16 mouse cellular contexts compared by ENCODE assay signal in the genomic region with DNA sequence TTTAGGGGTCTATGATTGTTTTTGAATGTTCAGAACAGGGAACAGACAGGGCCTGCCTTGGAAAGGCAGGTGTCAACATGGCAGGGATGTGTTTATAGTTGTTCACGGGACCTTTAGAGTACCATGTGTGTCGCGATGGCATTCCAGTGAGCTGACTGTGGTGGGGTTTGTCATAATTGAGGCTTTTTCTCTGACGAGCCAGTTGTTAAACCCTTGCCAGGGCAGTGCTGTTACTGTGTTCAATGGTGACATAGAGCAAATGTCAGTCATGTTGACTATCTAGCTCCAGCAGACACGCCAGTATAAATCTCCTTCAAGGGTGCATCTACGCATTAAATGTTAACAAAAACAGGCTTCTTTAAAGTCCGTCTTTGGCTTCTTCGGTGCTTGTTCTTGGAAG. TPM values are rescaled to one million over a fixed set of nuclear protein-coding genes. Genes with fewer than 3 reads are reported as not detected.
DNase-seq lines count a peak whose midpoint lies in the region; ATAC-seq and TF ChIP-seq lines count a peak whose summit lies in the region.
"Had no signal": no experiment of that assay in that cellular context is flagged by ENCODE, and none has a peak within 500 bp of the region (broad histone marks: within the 10 kb centered on the region; RNA-seq: fewer than 3 reads in every experiment).

No protein-coding gene starts in this region.

- no peaks in the 10 kb centered on the region for H3K27me3 ChIP-seq in heart, adult 2 months (ENCODE audit: control insufficient read depth, insufficient read depth, low read length)
- H3K27me3 ChIP-seq in limb, embryonic 15.5 days: no peaks in the 10 kb centered on the region
- H3K27me3 ChIP-seq: liver, embryonic 15.5 days had no signal

- no peak overlapping the region for H3K4me3 ChIP-seq in heart, adult 2 months
- H3K4me3 ChIP-seq in brown adipose tissue, adult 24 weeks (ENCODE audit: insufficient read depth, low read depth, low read length): no peak overlapping the region
- no peak overlapping the region for H3K4me3 ChIP-seq in limb, embryonic 15.5 days
- H3K4me3 ChIP-seq: liver, embryonic 15.5 days had no signal

- no peak for TF ChIP-seq POLR2A in heart, adult 2 months (IDR thresholded peaks at IDR 0.05; ENCODE audit: insufficient read depth, low read depth, low read length)

- intact Hi-C loops in heart, adult 2 months (cut with DNase I): no loop called here
- intact Hi-C loops in heart, postnatal 25 days (cut with DNase I): no loop called here

- H3K9ac ChIP-seq in heart, adult 2 months (ENCODE audit: low read depth, low read length): no peak overlapping the region
- H3K9ac ChIP-seq in limb, embryonic 15.5 days: no peak overlapping the region
- H3K9ac ChIP-seq: liver, embryonic 15.5 days had no signal

- 34% methylated on average over 8 of the region's 8 CpGs for WGBS in heart, adult 2 months
- 35% methylated on average over 8 of the region's 8 CpGs for WGBS in limb, embryonic 15.5 days

- no peak for TF ChIP-seq EP300 in heart, adult 2 months (IDR thresholded peaks at IDR 0.05; ENCODE audit: insufficient read depth, low read depth, low read length)

- H3K27ac ChIP-seq in heart, adult 2 months: peak overlapping the region; percentile 56
- peak overlapping the region; percentile 55; the same call in 1 of the 2 replicates for H3K27ac ChIP-seq in brown adipose tissue, adult 24 weeks (replicated peaks; ENCODE audit: low read depth, low read length)
- 0 out of 2 replicates have a peak overlapping the region, but pooled peaks have one; percentile 11 for H3K27ac ChIP-seq in limb, embryonic 15.5 days
- H3K27ac ChIP-seq: liver, embryonic 15.5 days had no signal

- DNase-seq in heart, adult 2 months: peak; percentile 18 to 30
- no peak for DNase-seq in heart, postnatal 25 days (ENCODE audit: low spot score)
- peak; percentile 23 to 24 for DNase-seq in heart, adult 9 months (ENCODE audit: low spot score in 2 of 2)
- no peak for DNase-seq in adrenal gland, postnatal 14 days
- DNase-seq in lung, postnatal 4 days: no peak
- DNase-seq: cerebellum, postnatal 10 days; kidney, adult 8-10 months; kidney, postnatal 36 days; lung, postnatal 10 days had no signal

- no peak overlapping the region for H3K4me2 ChIP-seq in limb, embryonic 15.5 days
- H3K4me2 ChIP-seq: liver, embryonic 15.5 days had no signal

- no peak for TF ChIP-seq CTCF in heart, adult 2 months (IDR thresholded peaks at IDR 0.05)

- H3K9me3 ChIP-seq in limb, embryonic 15.5 days: no peaks in the 10 kb centered on the region
- H3K9me3 ChIP-seq: liver, embryonic 15.5 days had no signal

- ATAC-seq in limb, embryonic 15.5 days (ENCODE audit: insufficient number of reproducible peaks, low FRiP score, low TSS enrichment, low read depth): no peak

- H3K36me3 ChIP-seq in heart, adult 2 months (ENCODE audit: control insufficient read depth, insufficient read depth, low read length): no peaks in the 10 kb centered on the region
- H3K36me3 ChIP-seq in limb, embryonic 15.5 days: no peaks in the 10 kb centered on the region
- H3K36me3 ChIP-seq: liver, embryonic 15.5 days had no signal

- no peaks in the 10 kb centered on the region for H3K79me2 ChIP-seq in heart, adult 2 months (replicated peaks; ENCODE audit: control insufficient read depth, insufficient read depth, low read length)

- peaks cover 7% of the 10 kb centered on the region for H3K4me1 ChIP-seq in heart, adult 2 months (ENCODE audit: control insufficient read depth, insufficient read depth, low read length)
- H3K4me1 ChIP-seq in brown adipose tissue, adult 24 weeks (ENCODE audit: control insufficient read depth, insufficient read depth, insufficient read length, low read length): peaks cover 9% of the 10 kb centered on the region
- peaks cover 21% of the 10 kb centered on the region for H3K4me1 ChIP-seq in limb, embryonic 15.5 days
- H3K4me1 ChIP-seq: liver, embryonic 15.5 days had no signal

RNA-seq across cellular contexts. Expression of a gene that starts 31.5 kb away (rescaled TPM):
- total RNA-seq in heart, adult 2 months (2021): not detected
- not detected in 2 replicates for polyA plus RNA-seq in heart, adult 2 months (2012; rRNA removed)
- total RNA-seq in heart, postnatal 25 days (2021): not detected
- polyA plus RNA-seq in brown adipose tissue, adult 24 weeks (2012; ENCODE audit: insufficient read depth, insufficient read length, missing spikeins): not detected in 2 replicates
- polyA plus RNA-seq in limb, embryonic 15.5 days (2015; fragmentation: Nextera tagmentation; extraction: Ambion mirVana): not detected in 2 replicates
- total RNA-seq in adrenal gland, postnatal 14 days (2021): not detected in 2 replicates
- total RNA-seq: adrenal gland, adult 18-20 months; megakaryocyte-erythroid progenitor cell, adult 5-6 weeks had no signal
- polyA plus RNA-seq: C2C12; gonadal fat pad, adult 2 months had no signal

Comparison
In these comparisons a context has a peak if more than half of its experiments do, and no peak if none do; other contexts are left out.
1. DNase-seq: peak in heart, adult 2 months (2 of 2) and heart, adult 9 months (2 of 2); none in heart, postnatal 25 days (single experiment), adrenal gland, postnatal 14 days (single experiment) and lung, postnatal 4 days (0 of 2).
2. Peak in every context shown above with its lines, with median percentiles within 50 percentile points of each other: H3K27ac ChIP-seq.